Comparison of ENCODE assay signal across 8 mouse cellular contexts in the genomic region with DNA sequence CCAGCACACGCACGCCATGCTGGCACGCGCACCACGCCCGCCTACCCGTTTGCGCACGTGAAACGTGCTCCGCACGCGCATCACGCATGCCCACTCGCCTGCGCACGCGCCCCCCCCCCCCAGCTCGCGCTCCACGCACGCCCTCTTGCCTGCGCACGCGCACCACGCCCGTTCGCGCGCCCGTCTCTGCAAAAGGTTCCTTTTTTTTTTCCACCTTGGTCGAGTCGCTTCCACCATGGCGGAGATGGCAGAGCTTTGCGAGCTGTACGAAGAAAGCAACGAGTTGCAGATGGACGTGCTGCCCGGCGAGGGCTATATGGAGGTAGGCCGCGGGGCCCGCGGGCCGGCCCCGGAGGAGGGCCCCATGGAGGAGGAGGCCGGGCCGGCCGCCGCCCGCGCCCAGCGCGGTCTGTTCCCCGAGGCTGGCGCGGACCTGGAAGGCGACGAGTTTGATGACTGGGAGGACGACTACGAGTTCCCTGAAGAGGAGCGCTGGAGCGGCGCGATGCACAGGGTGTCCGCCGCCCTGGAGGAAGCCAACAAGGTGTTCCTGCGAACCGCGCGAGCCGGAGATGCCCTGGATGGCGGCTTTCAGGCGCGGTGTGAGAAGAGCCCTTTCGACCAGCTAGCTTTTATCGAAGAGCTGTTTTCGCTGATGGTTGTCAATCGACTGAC. TPM values are rescaled to one million over a fixed set of nuclear protein-coding genes. Genes with fewer than 3 reads are reported as not detected.
DNase-seq lines count a peak whose midpoint lies in the region; ATAC-seq and TF ChIP-seq lines count a peak whose summit lies in the region.

Gene Eid1, plus strand, starts transcription at position 139 of the 675 bp plus-strand sequence.

- intact Hi-C loops in heart, postnatal 36 days (cut with DNase I), result loop anchor here (10.0 kb wide), 1 partner anchor 1262 kb away; the partner anchor contains the start of gene Sppl2a

- peak; percentile 96 for ATAC-seq in forebrain, postnatal 0 days
- ATAC-seq in lung, embryonic 15.5 days (ENCODE audit: borderline replicate concordance, extremely low read depth, low FRiP score, low TSS enrichment), result peak; percentile 92

- TF ChIP-seq POLR2A in thymus, adult 2 months (IDR thresholded peaks at IDR 0.05; ENCODE audit: control insufficient read depth, extremely low read depth, insufficient read depth, low read length, poor library complexity), result peak; percentile 46; the same call in 1 of the 2 replicates

- H3K9me3 ChIP-seq in ES-E14 (ENCODE audit: control insufficient read depth, insufficient read depth, low read depth, low read length), result no peaks in the 10 kb centered on the region
- H3K9me3 ChIP-seq in forebrain, postnatal 0 days (ENCODE audit: low read length), result no peaks in the 10 kb centered on the region
- no peaks in the 10 kb centered on the region for H3K9me3 ChIP-seq in lung, embryonic 15.5 days

- H3K4me2 ChIP-seq in forebrain, postnatal 0 days (ENCODE audit: low read depth), result peak within 1 kb of the TSS; percentile 61
- peak within 1 kb of the TSS; percentile 81 for H3K4me2 ChIP-seq in lung, embryonic 15.5 days

- H3K4me1 ChIP-seq in ES-E14 (ENCODE audit: control insufficient read depth in 2 of 2, insufficient read depth in 2 of 2, low read length in 2 of 2, poor library complexity in 1 of 2), result peaks cover 0 to 2% of the 10 kb centered on the region in 2 experiments; a peak in 1 of 4 replicates
- H3K4me1 ChIP-seq in forebrain, postnatal 0 days (ENCODE audit: insufficient read depth), result 0 out of 2 replicates have a peak, but pooled peaks cover 7% of the 10 kb centered on the region
- peaks cover 9% of the 10 kb centered on the region for H3K4me1 ChIP-seq in lung, embryonic 15.5 days
- peaks cover 2% of the 10 kb centered on the region; the same call in 1 of the 2 replicates for H3K4me1 ChIP-seq in thymus, adult 2 months (replicated peaks; ENCODE audit: control insufficient read depth, insufficient read depth, low read length)

- TF ChIP-seq CTCF in forebrain, postnatal 0 days (IDR thresholded peaks at IDR 0.05; ENCODE audit: low read depth), result no peak
- TF ChIP-seq CTCF in thymus, adult 2 months (IDR thresholded peaks at IDR 0.05; ENCODE audit: borderline replicate concordance, control insufficient read depth, extremely low read depth, insufficient read depth, low read length, poor library complexity), result peak; percentile 24; the same call in 1 of the 2 replicates

- no peak within 1 kb of the TSS for H3K27ac ChIP-seq in ES-E14 (ENCODE audit: insufficient read depth, low read depth, low read length, poor library complexity, severe bottlenecking)
- peak within 1 kb of the TSS; percentile 99 for H3K27ac ChIP-seq in forebrain, postnatal 0 days (ENCODE audit: low read depth, low read length)
- peak within 1 kb of the TSS; percentile 80 for H3K27ac ChIP-seq in lung, embryonic 15.5 days
- no peak within 1 kb of the TSS for H3K27ac ChIP-seq in thymus, adult 2 months (ENCODE audit: control insufficient read depth, insufficient read depth, low read length)

- DNase-seq in ES-E14 (ENCODE audit: low read depth, low spot score), result peak; percentile 25
- DNase-seq in cerebellum, adult 18-20 months, result peak; percentile 88 to 92
- DNase-seq in forebrain, postnatal 0 days, result peak; percentile 97
- DNase-seq in heart, postnatal 36 days, result peak; percentile 78 to 84
- peak; percentile 53 to 78 for DNase-seq in layer of hippocampus, adult 8-10 months (ENCODE audit: low spot score in 2 of 2)
- DNase-seq in ovary, adult 18-20 months (ENCODE audit: low spot score), result peak; percentile 75
- peak; percentile 74 for DNase-seq in thymus, adult 2 months

- H3K4me3 ChIP-seq in ES-E14 (ENCODE audit: insufficient read depth in 1 of 2, low read depth in 1 of 2, low read length in 2 of 2, poor library complexity in 1 of 2, severe bottlenecking in 1 of 2), result peak within 1 kb of the TSS; percentile 68 to 75
- peak within 1 kb of the TSS; percentile 86 for H3K4me3 ChIP-seq in forebrain, postnatal 0 days (ENCODE audit: low read depth, low read length)
- H3K4me3 ChIP-seq in lung, embryonic 15.5 days, result peak within 1 kb of the TSS; percentile 82
- peak within 1 kb of the TSS; percentile 67 for H3K4me3 ChIP-seq in thymus, adult 2 months (ENCODE audit: control insufficient read depth, insufficient read depth, low read length)

- under 1% methylated on average over 74 of the region's 79 CpGs for WGBS in forebrain, postnatal 0 days
- under 1% methylated on average over 66 of the region's 79 CpGs for WGBS in lung, embryonic 15.5 days
- under 1% methylated on average over 69 of the region's 79 CpGs for WGBS in thymus, adult 2 months

- in situ Hi-C loops in ES-E14 (cut with MboI; ENCODE audit: low sequenced_read_pairs in 2 of 2, unreplicated experiment in 2 of 2), result no loop called here

- no peaks in the 10 kb centered on the region for H3K36me3 ChIP-seq in ES-E14 (ENCODE audit: control insufficient read depth, insufficient read depth, low read length, poor library complexity, severe bottlenecking)
- no peaks in the 10 kb centered on the region for H3K36me3 ChIP-seq in forebrain, postnatal 0 days (ENCODE audit: insufficient read depth)
- H3K36me3 ChIP-seq in lung, embryonic 15.5 days, result no peaks in the 10 kb centered on the region
- H3K36me3 ChIP-seq in thymus, adult 2 months (ENCODE audit: control insufficient read depth, insufficient read depth, low read length), result no peaks in the 10 kb centered on the region

- H3K9ac ChIP-seq in ES-E14 (ENCODE audit: insufficient read depth, low read depth, low read length, poor library complexity, severe bottlenecking), result peak within 1 kb of the TSS; percentile 62
- H3K9ac ChIP-seq in forebrain, postnatal 0 days, result peak within 1 kb of the TSS; percentile 97
- peak within 1 kb of the TSS; percentile 80 for H3K9ac ChIP-seq in lung, embryonic 15.5 days

- no peaks in the 10 kb centered on the region for H3K27me3 ChIP-seq in forebrain, postnatal 0 days (ENCODE audit: insufficient read depth, low read length)
- no peaks in the 10 kb centered on the region for H3K27me3 ChIP-seq in lung, embryonic 15.5 days
- H3K27me3 ChIP-seq in thymus, adult 2 months (ENCODE audit: control insufficient read depth, insufficient read depth, low read length), result no peaks in the 10 kb centered on the region

TF ChIP-seq in ES-E14, 5 proteins besides CTCF, POLR2A, EP300 and RAD21:
- TF ChIP-seq MAFK (IDR thresholded peaks at IDR 0.05; ENCODE audit: insufficient read depth, low read depth, low read length) (0 out of 2 replicates have a peak, but pooled peaks have one; percentile 42), HCFC1 (IDR thresholded peaks at IDR 0.05; ENCODE audit: borderline replicate concordance, insufficient read depth, low read length) (no peak)

RNA-seq across cellular contexts. Expression of gene Eid1, which starts in this region (rescaled TPM):
- total RNA-seq in ES-E14 (2012; rRNA removed), result 12.5 and 23.6 TPM in 2 replicates
- 575 and 636 TPM in 2 replicates for total RNA-seq in forebrain, postnatal 0 days (2014; rRNA removed)
- 454 and 459 TPM in 2 replicates for polyA plus RNA-seq in forebrain, postnatal 0 days (2015; fragmentation: Nextera tagmentation; extraction: Ambion mirVana)
- 10 to 100 TPM; 52.2 to 58.0 TPM for total RNA-seq in heart, postnatal 36 days (2021)
- total RNA-seq in layer of hippocampus, adult 8-10 months (2022), result 100 to 1,000 TPM; 230 to 253 (median 230) TPM
- polyA plus RNA-seq in lung, embryonic 15.5 days (2015; fragmentation: Nextera tagmentation; extraction: Ambion mirVana), result 117 and 126 TPM in 2 replicates
- 21.7 and 23.4 TPM in 2 replicates for polyA plus RNA-seq in thymus, adult 2 months (2012; rRNA removed)

Comparison
In these comparisons a context has a peak if more than half of its experiments do, and no peak if none do; other contexts are left out.
1. DNase-seq: peak in every context shown above with its lines; median percentile 97 in forebrain, postnatal 0 days; 90 in cerebellum, adult 18-20 months; 81 in heart, postnatal 36 days; 75 in ovary, adult 18-20 months; 74 in thymus, adult 2 months; 66 in layer of hippocampus, adult 8-10 months; 25 in ES-E14.
2. H3K27ac ChIP-seq: peak in forebrain, postnatal 0 days (single experiment) and lung, embryonic 15.5 days (single experiment); none in ES-E14 (single experiment) and thymus, adult 2 months (single experiment).
3. Peak in every context shown above with its lines, with median percentiles within 50 percentile points of each other: H3K4me3 ChIP-seq and H3K9ac ChIP-seq.